Mouse (Mus musculus): ENCODE results near the gene Map4k5. TPM values are rescaled to one million over a fixed set of nuclear protein-coding genes. Genes with fewer than 3 reads are reported as not detected.

The Map4k5 gene
- total RNA-seq, 2 experiments from 2014 or later: 12.4 to 14.1 TPM

DNA sequence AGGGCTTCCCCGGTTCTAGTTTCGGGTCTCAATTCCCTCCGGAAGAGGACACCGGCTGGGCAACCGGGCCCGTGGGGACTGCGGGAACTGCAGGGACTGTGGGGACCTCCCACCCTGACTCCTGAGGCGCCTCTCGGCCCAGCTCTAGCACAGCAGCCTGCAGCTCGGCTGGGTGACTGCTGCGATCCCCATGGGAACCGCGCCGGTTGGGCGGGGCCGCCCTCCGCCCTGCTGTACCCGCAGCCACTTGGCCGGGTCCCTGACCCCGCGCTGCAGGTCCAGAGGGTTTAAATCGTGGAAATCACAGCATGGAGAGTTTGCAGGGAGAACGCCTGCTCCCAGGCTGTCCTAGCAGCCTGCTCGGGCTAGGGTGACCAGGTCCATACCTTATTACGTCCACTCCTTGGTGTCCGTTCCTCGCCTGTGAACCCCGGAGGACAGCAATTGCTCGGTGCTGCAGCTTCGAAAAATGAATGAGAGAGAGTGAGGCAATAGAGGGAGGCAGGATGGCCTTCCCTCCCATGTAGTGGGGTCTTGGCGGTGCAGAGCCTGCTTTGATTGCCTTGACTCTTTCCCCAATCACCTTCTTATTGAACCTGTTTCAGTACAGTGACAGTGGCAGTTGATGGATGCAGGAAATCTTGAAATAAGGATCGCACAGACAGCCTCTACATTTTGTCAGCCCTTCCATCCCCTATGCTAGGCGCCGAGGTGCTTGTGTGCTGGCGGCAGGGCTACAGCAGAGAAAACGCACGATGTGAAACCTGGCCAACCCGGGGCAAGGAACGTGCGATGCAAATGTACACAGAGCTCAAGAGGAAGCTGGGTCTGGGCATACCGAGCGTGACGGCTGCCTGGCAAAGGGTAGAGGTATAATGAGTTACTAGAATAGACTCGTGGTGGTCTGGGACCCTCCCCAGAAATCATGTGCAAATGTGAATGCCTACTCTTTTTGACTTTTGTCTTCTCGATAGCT lies 102.2 kb downstream of the Map4k5 start, which contains the start of gene Cdkl1:
Cdkl1 (minus strand) TSS at position 738 of the 976 bp plus-strand sequence.
- ATAC-seq (ENCODE audit: poor library complexity, severe bottlenecking): peak; percentile 87

- ATAC-seq (ENCODE audit: poor library complexity, severe bottlenecking): no peak
Observed at GRCm38 (mm10) chr12:69789766-69790529, 103.1 kb downstream of the Map4k5 start.

DNA sequence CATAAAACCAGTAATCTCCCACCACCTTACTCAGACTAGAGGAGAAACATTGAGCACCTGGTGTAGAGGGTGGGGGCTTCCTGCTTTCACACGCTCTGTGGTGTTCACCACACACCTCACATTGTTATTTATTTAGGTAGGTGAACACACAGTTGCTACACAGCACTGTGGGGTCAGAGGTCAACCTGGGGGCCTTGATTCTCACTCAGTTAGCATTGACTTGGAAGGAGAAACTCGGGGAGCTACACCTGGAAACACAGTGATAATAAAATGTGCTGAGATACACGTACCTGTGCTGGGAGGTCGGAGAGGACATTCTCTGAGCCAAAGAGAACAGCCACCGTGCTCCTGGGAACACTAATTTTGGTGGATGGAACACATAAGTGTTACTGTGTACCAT lies 104.6 kb downstream of the Map4k5 start:
- ATAC-seq (ENCODE audit: poor library complexity, severe bottlenecking): no peak

DNA sequence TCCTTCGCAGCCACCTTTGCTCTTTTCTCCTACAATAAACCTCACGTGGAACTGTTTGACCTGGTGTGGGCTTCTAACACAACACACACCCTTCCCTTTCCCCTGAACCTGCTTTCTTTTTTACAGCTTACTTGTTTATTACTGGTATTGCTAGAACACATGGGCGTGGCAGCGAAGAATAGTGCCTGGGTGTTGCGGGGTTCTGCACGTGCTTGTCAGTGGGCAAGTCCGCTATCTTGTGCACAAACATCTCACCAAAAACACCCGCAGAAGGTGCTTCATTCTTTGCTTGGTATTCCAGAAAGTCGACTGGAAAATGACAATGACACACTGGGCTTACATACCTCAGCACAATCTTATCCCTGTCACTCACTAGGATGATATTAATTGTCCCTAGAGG lies 107.5 kb downstream of the Map4k5 start:
- ATAC-seq (ENCODE audit: poor library complexity, severe bottlenecking): no peak

DNA sequence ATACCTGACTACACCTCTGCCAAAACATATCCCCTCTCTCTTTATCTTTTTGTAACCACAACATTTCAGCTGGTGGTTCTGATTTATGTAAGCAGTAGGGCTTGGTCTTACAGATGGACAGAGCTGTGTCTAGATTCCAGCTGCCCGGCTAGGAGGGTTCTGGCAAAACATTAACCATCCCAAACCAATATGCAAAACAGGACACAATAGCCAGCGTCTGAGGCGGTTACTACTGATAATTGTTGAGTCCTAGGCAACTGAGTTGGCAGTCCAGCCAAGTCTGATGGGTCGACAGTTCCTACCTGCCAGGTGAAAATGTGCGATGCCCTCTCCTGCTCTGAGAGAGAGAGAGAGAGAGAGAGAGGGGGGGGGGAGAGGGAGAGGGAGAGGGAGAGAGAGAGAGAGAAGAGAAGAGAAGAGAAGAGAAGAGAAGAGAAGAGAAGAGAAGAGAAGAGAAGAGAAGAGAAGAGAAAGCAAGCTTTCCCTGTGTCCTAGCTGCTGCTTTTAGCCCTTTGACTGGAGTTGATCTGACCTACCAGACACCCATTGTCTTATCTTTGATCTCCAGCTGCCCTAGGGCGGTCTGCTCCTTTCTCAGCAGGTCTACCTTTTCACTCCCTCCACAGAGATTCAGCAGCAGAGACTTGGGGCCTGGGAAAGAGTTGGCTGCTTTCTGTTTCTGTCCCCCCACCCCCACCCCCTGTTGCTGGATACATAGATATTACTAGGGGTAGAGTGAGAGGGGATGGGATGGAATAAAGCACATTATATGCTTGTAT lies 109.6 kb downstream of the Map4k5 start:
- ATAC-seq (ENCODE audit: poor library complexity, severe bottlenecking): no peak

DNA sequence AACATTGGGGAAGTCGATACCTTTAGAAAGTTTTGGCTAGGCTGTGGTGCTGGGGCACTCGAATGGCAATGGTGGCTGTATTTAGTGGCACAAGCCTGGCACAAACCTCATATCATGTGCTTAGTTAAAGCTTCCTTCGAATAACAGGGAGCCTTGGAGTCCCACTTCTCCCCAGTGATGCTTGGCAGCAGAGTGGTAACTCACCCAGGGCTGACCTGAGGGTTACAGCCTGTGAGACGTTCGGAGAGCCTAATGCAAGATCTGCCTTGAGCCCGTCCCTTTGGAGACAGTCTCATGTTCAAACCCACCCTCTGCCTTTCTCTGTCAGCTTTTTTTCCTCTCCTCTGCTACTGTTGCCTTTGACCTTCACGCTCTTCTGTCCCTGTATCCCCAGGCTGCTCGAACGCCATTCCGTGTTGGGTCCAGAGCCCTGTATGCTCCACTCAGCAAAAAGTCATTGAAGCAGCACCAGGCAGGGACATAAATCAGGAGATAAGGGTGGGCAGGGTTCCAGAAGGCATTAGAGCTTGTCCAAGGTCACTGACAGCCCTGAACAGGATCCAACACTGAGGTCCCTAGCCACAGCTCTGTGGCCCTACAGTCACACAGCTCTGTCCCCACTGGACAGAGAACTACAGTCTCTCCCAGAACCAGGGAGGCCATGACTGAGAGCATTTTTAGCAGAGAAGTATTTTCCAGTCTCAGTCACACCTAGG lies 110.9 kb downstream of the Map4k5 start:
- no peak for ATAC-seq (ENCODE audit: poor library complexity, severe bottlenecking)

DNA sequence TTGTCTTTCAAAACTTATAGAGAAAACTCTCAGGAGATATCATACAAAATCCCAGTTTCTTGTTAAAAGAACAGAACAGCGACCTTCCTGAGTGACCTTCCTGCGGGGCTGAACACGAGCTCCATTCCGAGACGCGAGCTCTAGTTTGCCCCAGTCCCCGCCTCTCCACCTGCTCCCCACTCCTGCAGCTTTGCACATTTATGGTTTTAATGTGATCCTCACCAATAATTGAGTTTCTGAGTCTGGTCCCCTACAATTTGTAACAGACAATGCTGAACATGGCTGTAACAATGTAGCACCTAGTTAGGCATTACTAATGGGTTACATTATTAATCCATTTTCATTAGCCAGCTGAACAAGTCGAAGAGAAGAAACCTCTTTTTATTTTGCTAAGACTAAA lies 111.5 kb downstream of the Map4k5 start:
- ATAC-seq (ENCODE audit: poor library complexity, severe bottlenecking): no peak

GRCm38 (mm10) chr12:69777957-69778356 lies 115.0 kb downstream of the Map4k5 start:
- no peak for ATAC-seq (ENCODE audit: poor library complexity, severe bottlenecking)

- no peak for ATAC-seq (ENCODE audit: poor library complexity, severe bottlenecking)
Observed at GRCm38 (mm10) chr12:69777341-69777730, 115.7 kb downstream of the Map4k5 start.

DNA sequence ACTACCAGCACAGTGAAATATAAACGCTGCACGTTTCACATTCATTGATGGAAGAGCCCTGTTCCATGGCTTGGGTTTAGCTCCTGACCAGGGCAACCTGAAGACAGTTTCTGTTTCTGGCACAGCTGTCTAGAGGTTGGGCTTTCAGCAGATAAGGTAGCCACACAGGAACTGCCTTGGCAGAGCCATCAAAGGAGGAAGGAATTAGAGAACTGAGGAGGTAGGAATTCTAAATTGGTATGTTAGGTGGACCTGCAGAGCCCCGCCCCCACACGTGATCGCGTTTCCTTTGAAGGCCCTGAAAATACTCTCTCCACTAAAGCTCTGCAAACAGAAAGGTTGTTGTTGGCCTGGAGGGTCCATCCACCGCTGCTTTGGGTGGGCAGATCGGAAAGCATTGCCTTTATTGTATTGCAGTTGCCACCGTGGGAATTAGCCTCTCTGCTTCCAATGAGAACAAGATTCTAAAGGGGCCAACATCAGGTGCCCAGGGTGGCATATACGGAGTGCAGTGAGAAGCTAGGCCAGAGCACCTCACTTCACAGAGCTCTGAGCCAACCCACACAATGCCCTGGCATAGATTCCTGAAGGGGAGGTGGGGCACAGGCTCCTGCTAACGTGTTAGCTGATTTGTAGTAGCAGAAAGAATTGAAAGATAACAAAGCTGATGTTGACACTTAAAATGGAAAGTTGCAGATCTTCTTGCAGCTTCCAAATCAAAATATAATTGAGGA lies 116.2 kb downstream of the Map4k5 start:
- ATAC-seq (ENCODE audit: poor library complexity, severe bottlenecking): peak; percentile 45

- ATAC-seq (ENCODE audit: poor library complexity, severe bottlenecking): no peak
Observed at GRCm38 (mm10) chr12:69768841-69769240, 124.2 kb downstream of the Map4k5 start.

- ATAC-seq (ENCODE audit: poor library complexity, severe bottlenecking): no peak
Observed at GRCm38 (mm10) chr12:69767476-69768258, 125.3 kb downstream of the Map4k5 start.

DNA sequence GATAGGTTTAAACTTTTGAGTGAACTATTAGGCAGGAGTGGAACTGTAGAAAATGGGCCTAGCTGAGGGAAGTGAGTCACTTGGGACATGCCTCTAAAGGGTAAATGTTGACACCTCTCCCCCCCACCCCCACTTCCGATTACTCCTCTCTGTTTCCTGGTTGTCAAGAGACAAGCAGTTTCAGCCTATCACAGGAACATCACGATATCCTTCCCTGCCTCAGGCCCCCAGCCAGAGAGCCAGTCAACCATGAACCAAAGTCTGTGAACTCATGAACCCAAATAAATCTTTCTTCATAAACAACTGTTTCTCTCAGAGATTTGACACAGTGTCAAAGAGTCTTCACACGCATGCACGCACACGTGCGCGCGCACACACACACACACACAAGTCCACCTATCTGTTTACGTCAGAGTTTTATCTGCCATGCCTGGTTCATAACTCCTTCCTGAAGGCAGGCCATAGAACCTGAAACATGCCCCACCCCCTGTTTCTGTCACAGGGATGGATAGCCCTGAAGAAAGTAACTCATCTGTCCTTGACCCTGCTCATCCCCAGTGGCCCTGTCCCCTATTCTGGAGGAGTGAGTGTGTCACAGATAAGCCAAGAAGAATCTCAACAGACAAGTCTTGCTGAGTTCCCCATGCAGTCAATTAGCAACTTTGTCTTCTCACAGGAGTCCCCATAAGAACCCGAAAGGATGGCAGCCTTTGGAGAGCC lies 126.7 kb downstream of the Map4k5 start:
- ATAC-seq (ENCODE audit: poor library complexity, severe bottlenecking): peak; percentile 75

- no peak for ATAC-seq (ENCODE audit: poor library complexity, severe bottlenecking)
Observed at GRCm38 (mm10) chr12:69765543-69765942, 127.5 kb downstream of the Map4k5 start.

DNA sequence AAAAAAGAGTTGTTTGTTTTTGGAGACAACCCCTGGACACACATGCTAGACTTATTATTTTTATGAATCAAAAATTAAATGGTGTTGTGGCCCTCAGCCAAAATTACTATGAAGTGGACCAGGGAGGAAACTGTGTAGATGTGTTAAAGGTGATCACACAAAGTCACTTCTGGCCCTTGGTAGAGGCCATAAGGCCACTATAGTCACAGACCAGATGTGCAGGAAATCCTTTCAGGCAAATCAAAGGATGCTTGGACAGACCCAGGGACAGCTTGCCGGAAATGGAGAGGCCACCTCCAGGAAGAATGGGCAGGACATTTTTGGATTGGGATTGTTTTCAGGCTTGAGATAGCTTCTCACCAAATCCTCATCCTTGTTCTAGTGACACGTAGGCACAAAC lies 131.4 kb downstream of the Map4k5 start:
- ATAC-seq (ENCODE audit: poor library complexity, severe bottlenecking): no peak

GRCm38 (mm10) chr12:69760743-69761406 lies 132.1 kb downstream of the Map4k5 start:
- no peak for ATAC-seq (ENCODE audit: poor library complexity, severe bottlenecking)

GRCm38 (mm10) chr12:69760014-69760413 lies 133.0 kb downstream of the Map4k5 start:
- ATAC-seq (ENCODE audit: poor library complexity, severe bottlenecking): no peak
